Mouse (Mus musculus) stomach, postnatal 0 days (tissue): ENCODE results near the gene Erg.

Experiments
- CTCF ChIP-seq: IDR thresholded peaks from 2 replicates; pipeline ENCODE4 v1.5.1; 2016; ENCODE audit warnings: antibody characterized with exemption, low read depth, mild to moderate bottlenecking, moderate library complexity
- EP300 ChIP-seq: optimal IDR thresholded peaks from 2 replicates; pipeline ENCODE3; 2016; ENCODE audit warnings: antibody characterized with exemption

DNA sequence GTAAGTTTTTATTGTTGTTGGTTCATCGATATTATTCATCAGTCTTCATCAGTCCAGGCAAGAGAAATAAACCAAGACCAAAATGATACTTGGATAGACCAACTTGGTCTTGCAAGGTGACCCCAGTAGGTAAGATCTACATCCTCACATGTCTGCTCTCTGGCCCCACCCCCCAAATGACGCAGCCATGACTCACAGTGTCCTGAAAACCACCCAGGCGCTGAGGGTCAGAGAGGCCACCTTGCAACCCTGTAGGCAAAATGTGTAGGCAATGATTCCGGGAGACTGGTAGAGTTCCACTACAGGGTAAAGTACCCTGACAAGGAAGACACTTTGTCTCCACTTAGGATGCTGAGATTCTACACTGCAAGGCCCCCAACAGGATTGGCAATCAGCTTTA lies 138.5 kb downstream of the Erg start:
- no peak for TF ChIP-seq CTCF
- no peak for TF ChIP-seq EP300
